Mouse (Mus musculus) stomach, postnatal 0 days (tissue): ENCODE results near the gene Ltb.

Experiments
- CTCF ChIP-seq: IDR thresholded peaks from 2 replicates; pipeline ENCODE4 v1.5.1; 2016; ENCODE audit warnings: antibody characterized with exemption, low read depth, mild to moderate bottlenecking, moderate library complexity
- EP300 ChIP-seq: optimal IDR thresholded peaks from 2 replicates; pipeline ENCODE3; 2016; ENCODE audit warnings: antibody characterized with exemption

GRCm38 (mm10) chr17:35222299-35222698, 28.1 kb downstream of the Ltb start:
- TF ChIP-seq EP300, result no peak
- TF ChIP-seq CTCF, result no peak
